Mouse (Mus musculus): Measurements from ENCODE around the gene 0610010K14Rik. TPM values are rescaled to one million over a fixed set of nuclear protein-coding genes. Genes with fewer than 3 reads are reported as not detected.

0610010K14Rik gene
- polyA plus RNA-seq, 1 experiment from 2014 or later: 193 TPM

- ATAC-seq (ENCODE audit: insufficient number of reproducible peaks, insufficient read depth, low FRiP score, low TSS enrichment): no peak
- Histone ChIP-seq H3K9me3 (no peaks in the 10 kb centered on the region), H3K4me3 (peak overlapping the region; percentile 41), H3K36me3 (peaks cover 19% of the 10 kb centered on the region), H3K9ac (peak overlapping the region; percentile 62), H3K27ac (no peak overlapping the region), H3K4me2 (replicated peaks) (peak overlapping the region; percentile 60), H3K4me1 (peaks cover 23% of the 10 kb centered on the region), H3K27me3 (peaks cover 23% of the 10 kb centered on the region)
- 35% methylated on average over 8 of the region's 8 CpGs for WGBS
Measured at GRCm38 (mm10) chr11:70233016-70233415, 4.7 kb downstream of the 0610010K14Rik start.

GRCm38 (mm10) chr11:70232546-70232945 lies 5.2 kb downstream of the 0610010K14Rik start:
- H3K4me3 ChIP-seq: peak overlapping the region; percentile 41
- H3K27ac ChIP-seq: no peak overlapping the region

GRCm38 (mm10) chr11:70230239-70230727 lies 7.4 kb downstream of the 0610010K14Rik start:
- H3K4me1 ChIP-seq: peaks cover 14% of the 10 kb centered on the region; the same call in 1 of the 2 replicates
- H3K27me3 ChIP-seq: peaks cover 51% of the 10 kb centered on the region
- 2% methylated on average over 32 of the region's 32 CpGs for WGBS
- H3K36me3 ChIP-seq: peaks cover 11% of the 10 kb centered on the region
- H3K27ac ChIP-seq: no peak overlapping the region
- peak overlapping the region; percentile 45 for H3K4me2 ChIP-seq (replicated peaks)
- H3K9me3 ChIP-seq: no peaks in the 10 kb centered on the region
- ATAC-seq (ENCODE audit: insufficient number of reproducible peaks, insufficient read depth, low FRiP score, low TSS enrichment): no peak
- H3K4me3 ChIP-seq: peak overlapping the region; percentile 17; the same call in 1 of the 2 replicates
- no peak overlapping the region for H3K9ac ChIP-seq

More at GRCm38 (mm10) chr11:70232546-70232945, 5.2 kb downstream of the 0610010K14Rik start:
- Histone ChIP-seq H3K27me3 (peaks cover 28% of the 10 kb centered on the region), H3K4me2 (replicated peaks) (peak overlapping the region; percentile 60), H3K36me3 (peaks cover 19% of the 10 kb centered on the region), H3K4me1 (peaks cover 23% of the 10 kb centered on the region), H3K9me3 (no peaks in the 10 kb centered on the region), H3K9ac (peak overlapping the region; percentile 62)
- no peak for ATAC-seq (ENCODE audit: insufficient number of reproducible peaks, insufficient read depth, low FRiP score, low TSS enrichment)
- 5% methylated on average over 8 of the region's 10 CpGs for WGBS

DNA sequence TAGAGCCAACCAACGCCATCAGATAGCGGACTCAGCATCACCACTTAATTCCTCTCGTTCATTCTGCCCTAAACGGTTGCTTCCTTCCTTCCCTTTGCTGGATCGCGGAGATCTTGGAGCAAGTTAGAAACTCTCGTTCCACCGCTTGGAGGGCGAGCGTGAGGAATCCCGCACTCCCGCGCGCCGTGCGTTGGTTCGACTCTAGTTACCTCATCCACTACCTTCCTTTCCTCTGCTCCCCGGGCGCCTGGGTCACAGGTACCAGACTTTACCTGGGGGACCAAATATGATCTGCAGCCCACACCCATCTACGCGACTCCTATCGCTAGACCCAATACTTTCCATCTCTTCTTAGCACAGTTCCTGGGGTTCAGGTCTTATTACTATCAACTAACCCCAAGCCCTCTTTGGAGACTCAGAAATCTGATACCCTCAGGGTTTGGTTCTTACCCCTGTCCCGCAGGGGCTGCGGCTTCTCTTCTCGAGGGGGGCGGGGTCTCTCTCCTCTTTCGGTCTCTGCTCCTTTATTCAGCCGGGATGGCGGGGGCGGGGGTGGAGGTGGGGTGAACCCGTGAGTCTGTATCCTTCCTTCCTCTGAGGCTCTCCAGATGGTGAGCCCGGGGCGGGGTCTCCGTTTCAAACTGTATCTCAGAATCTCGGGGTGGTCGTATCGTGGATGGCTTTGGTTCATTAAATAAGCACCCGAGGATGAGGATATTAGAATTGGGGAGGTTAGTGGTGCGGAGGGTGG lies 8.3 kb downstream of the 0610010K14Rik start, which contains the start of gene Bcl6b:
Bcl6b (minus strand) TSS at position 539 of the 751 bp plus-strand sequence.
- 3% methylated on average over 39 of the region's 39 CpGs for WGBS
- H3K9ac ChIP-seq: peak within 1 kb of the TSS; percentile 20; the same call in 1 of the 2 replicates
- peaks cover 3% of the 10 kb centered on the region for H3K36me3 ChIP-seq
- peak within 1 kb of the TSS; percentile 17 for H3K4me3 ChIP-seq
- H3K4me1 ChIP-seq: peaks cover 14% of the 10 kb centered on the region; the same call in 1 of the 2 replicates
- no peaks in the 10 kb centered on the region for H3K9me3 ChIP-seq
- H3K4me2 ChIP-seq (replicated peaks): peak within 1 kb of the TSS; percentile 45
- no peak for ATAC-seq (ENCODE audit: insufficient number of reproducible peaks, insufficient read depth, low FRiP score, low TSS enrichment)
- H3K27ac ChIP-seq: no peak within 1 kb of the TSS
- peaks cover 59% of the 10 kb centered on the region for H3K27me3 ChIP-seq

DNA sequence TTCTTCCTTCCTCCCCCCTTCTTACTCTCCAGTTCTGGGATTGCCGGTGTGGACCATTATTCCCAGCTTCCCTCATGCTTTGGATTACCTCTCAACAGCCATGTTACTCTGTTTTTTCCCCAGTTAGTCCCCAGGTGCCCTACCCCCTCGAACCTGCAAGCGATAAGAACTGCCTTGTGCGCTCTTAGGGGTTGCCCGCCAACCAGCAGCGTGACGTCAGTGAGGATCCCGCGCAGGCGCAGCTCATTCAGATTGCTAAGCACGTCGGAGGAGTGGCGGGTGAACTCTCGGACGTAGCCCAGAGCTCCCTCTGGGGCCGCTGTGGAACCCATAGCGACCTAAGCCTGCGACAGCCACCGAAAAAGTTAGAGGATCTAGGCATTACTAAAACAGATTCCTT lies 8.9 kb downstream of the 0610010K14Rik start:
- Histone ChIP-seq H3K27ac (no peak overlapping the region), H3K9me3 (no peaks in the 10 kb centered on the region), H3K4me1 (peaks cover 12% of the 10 kb centered on the region; the same call in 1 of the 2 replicates), H3K4me3 (peak overlapping the region; percentile 17), H3K9ac (peak overlapping the region; percentile 20; the same call in 1 of the 2 replicates), H3K4me2 (replicated peaks) (peak overlapping the region; percentile 45), H3K27me3 (peaks cover 65% of the 10 kb centered on the region), H3K36me3 (no peaks in the 10 kb centered on the region)
- WGBS: 2% methylated on average over 19 of the region's 19 CpGs
- no peak for ATAC-seq (ENCODE audit: insufficient number of reproducible peaks, insufficient read depth, low FRiP score, low TSS enrichment)

DNA sequence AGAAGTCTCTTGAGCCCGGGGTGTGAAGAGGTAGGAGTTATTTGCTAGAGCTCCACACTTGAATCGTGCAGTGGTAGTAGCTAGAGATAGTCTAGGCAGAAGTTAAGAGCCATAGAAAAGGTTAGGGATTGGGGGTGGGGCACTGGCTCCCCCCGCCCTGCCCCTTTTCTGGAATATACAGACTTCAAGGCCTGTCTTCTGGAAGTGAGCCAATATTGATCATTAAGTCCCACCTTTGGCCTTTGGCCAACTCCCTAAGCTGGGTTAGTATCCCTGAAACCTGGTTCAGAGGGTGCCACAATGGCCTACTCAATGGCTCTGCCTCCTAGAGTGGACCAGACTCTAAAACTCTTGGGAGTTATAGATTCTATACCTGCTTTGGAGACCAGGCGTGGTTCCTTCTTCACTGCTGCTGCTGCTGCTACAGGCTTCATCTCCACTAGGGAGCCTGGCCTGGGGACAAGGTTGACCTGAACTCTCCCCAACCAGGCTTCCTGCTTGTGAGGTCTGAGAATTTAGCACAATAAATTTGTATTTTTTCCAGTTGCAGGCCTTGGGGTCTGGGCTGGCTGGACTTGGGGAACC lies 10.0 kb downstream of the 0610010K14Rik start:
- no peak for ATAC-seq (ENCODE audit: insufficient number of reproducible peaks, insufficient read depth, low FRiP score, low TSS enrichment)
- Histone ChIP-seq H3K4me1 (peaks cover 3% of the 10 kb centered on the region; the same call in 1 of the 2 replicates), H3K36me3 (no peaks in the 10 kb centered on the region), H3K9ac (no peak overlapping the region; the same call in 1 of the 2 replicates), H3K9me3 (no peaks in the 10 kb centered on the region), H3K27me3 (peaks cover 70% of the 10 kb centered on the region), H3K4me3 (0 out of 2 replicates have a peak overlapping the region, but pooled peaks have one; percentile 13), H3K4me2 (replicated peaks) (peak overlapping the region; percentile 45), H3K27ac (no peak overlapping the region)
- WGBS: 86% methylated on average over 4 of the region's 4 CpGs

GRCm38 (mm10) chr11:70227126-70227525 lies 10.6 kb downstream of the 0610010K14Rik start:
- H3K4me2 ChIP-seq (replicated peaks): peak overlapping the region; percentile 35
- no peak overlapping the region for H3K9ac ChIP-seq
- peaks cover 75% of the 10 kb centered on the region for H3K27me3 ChIP-seq
- no peaks in the 10 kb centered on the region for H3K9me3 ChIP-seq
- no peak for ATAC-seq (ENCODE audit: insufficient number of reproducible peaks, insufficient read depth, low FRiP score, low TSS enrichment)
- H3K36me3 ChIP-seq: no peaks in the 10 kb centered on the region
- no peak overlapping the region for H3K27ac ChIP-seq
- peak overlapping the region; percentile 13; the same call in 1 of the 2 replicates for H3K4me3 ChIP-seq
- WGBS: 35% methylated on average over 5 of the region's 5 CpGs
- peaks cover 2% of the 10 kb centered on the region; the same call in 1 of the 2 replicates for H3K4me1 ChIP-seq

- 0 out of 2 replicates have a peak, but pooled peaks cover 3% of the 10 kb centered on the region for H3K4me1 ChIP-seq
- H3K9me3 ChIP-seq: no peaks in the 10 kb centered on the region
- no peak overlapping the region for H3K9ac ChIP-seq
Measured at GRCm38 (mm10) chr11:70226602-70226890, 11.2 kb downstream of the 0610010K14Rik start.

DNA sequence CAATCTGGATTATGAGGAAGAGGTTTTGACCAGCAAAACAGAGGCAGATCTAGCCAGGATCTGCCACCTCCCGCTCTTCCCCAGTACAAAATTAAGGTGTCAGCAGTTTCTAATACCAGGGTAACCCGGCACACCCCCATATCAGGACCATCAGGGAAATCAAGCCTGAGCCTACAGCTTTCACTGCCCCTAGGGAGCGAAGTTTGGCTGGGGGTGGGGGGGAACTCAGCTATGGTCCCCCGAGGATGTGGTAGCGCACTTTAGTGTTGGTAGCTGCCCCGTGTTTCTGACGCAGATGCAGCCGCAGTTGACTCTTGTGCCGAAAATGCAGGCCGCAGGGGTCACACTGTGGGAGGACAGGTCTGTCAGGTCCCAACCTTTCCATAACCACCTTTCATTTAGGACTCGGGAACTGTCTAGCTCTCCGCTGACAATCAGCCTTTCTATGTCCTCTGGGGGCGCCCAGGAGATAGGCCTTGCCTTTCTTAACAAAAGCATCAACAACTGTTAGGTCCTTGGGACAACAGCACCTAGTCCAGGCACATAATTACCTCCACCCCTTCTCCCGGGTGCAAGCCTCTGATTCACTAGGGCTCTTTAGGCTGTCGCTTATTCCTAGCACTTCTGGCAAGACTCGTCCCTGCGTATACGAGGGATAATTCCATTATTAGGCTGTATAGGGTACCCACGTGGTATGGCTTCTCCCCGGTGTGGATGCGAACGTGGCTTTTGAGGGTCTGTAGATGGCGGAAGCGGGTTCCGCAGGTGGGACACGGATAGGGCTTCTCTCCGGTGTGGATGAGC lies 11.7 kb downstream of the 0610010K14Rik start:
- no peak overlapping the region for H3K27ac ChIP-seq
- peak overlapping the region; percentile 35 for H3K4me2 ChIP-seq (replicated peaks)
- 13% methylated on average over 27 of the region's 27 CpGs for WGBS
- H3K36me3 ChIP-seq: no peaks in the 10 kb centered on the region
- peaks cover 78% of the 10 kb centered on the region for H3K27me3 ChIP-seq
- no peak for ATAC-seq (ENCODE audit: insufficient number of reproducible peaks, insufficient read depth, low FRiP score, low TSS enrichment)
- H3K9me3 ChIP-seq: no peaks in the 10 kb centered on the region
- 0 out of 2 replicates have a peak, but pooled peaks cover 3% of the 10 kb centered on the region for H3K4me1 ChIP-seq
- H3K4me3 ChIP-seq: peak overlapping the region; percentile 13
- no peak overlapping the region; the same call in 1 of the 2 replicates for H3K9ac ChIP-seq

More at GRCm38 (mm10) chr11:70226602-70226890, 11.2 kb downstream of the 0610010K14Rik start:
- Histone ChIP-seq H3K4me2 (replicated peaks) (peak overlapping the region; percentile 35), H3K36me3 (no peaks in the 10 kb centered on the region), H3K27ac (no peak overlapping the region), H3K27me3 (peaks cover 78% of the 10 kb centered on the region), H3K4me3 (peak overlapping the region; percentile 13)
- ATAC-seq (ENCODE audit: insufficient number of reproducible peaks, insufficient read depth, low FRiP score, low TSS enrichment): no peak
- WGBS: 5% methylated on average over 18 of the region's 18 CpGs

DNA sequence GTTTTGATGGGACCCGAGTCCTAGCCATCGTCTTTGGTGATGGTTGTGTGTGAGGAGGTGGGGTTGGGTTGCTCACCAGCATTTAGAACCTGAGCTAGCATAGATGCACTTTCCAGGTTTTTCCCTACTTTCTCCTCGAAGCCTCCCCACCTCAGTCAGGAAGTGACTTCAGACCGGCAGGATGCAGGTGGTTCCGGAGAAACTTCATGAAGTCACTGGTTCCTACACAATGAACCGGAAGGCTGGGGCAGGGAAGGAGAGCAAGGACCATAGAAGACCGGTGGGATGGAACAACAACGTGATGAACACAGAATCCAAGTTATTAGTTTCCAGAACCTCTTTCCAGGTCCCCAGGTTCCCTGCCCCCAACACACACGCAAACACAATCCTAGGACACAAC lies 14.0 kb downstream of the 0610010K14Rik start:
- H3K9ac ChIP-seq: no peak overlapping the region
- H3K9me3 ChIP-seq: no peaks in the 10 kb centered on the region
- no peak overlapping the region for H3K27ac ChIP-seq
- peaks cover 68% of the 10 kb centered on the region for H3K27me3 ChIP-seq
- H3K4me3 ChIP-seq: no peak overlapping the region
- H3K36me3 ChIP-seq: no peaks in the 10 kb centered on the region
- peaks cover 18% of the 10 kb centered on the region; the same call in 1 of the 2 replicates for H3K4me1 ChIP-seq
- 85% methylated on average over 9 of the region's 9 CpGs for WGBS
- no peak overlapping the region for H3K4me2 ChIP-seq (replicated peaks)
- ATAC-seq (ENCODE audit: insufficient number of reproducible peaks, insufficient read depth, low FRiP score, low TSS enrichment): no peak

Measured in embryonic facial prominence, embryonic 12.5 days (tissue).